Mouse (Mus musculus): ENCODE measurements around the gene Prc1.
"Not testable (repeated sequence)": the region's sequence is repeated elsewhere in the genome, so short reads cannot be mapped to it uniquely, and the experiment has no call there.

Prc1 gene

DNA sequence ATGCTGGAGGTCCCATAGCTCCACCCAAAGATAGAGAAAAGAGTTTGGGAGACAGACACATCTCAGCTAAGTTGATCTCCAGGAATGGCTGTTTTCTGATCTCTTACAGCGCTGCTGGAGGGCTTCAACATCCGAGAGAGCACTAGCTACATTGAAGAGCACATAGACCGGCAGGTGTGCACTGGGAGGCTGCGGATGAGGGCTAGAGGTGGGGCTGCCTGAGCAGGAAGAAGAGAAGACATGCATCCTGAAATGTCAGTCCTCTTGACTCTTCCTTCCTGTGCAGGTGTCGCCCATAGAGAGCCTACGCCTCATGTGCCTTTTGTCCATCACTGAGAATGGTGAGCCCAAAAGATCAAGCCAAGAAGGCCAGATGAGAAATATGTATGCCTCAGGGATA, 8.5 kb upstream of the Prc1 start:
- DNase-seq (ENCODE audit: low spot score): no peak

DNA sequence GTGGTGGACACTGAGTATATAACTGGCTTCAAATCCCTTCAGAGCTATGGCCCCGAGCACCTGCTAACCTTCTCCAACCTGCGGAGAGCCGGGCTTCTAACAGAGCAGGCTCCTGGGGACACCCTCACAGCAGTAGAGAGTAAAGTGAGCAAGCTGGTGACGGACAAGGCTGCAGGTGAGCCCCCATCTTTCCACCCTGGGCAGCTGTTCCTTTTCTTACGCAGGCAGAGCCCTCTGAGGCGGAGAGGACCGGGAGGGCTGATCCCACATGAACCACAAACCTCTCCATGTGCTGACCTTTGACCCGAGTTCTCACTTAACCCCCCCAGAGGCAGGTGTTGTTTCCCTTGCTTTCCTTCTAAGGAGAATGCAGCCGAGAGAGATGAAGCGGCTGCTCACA, 6.5 kb upstream of the Prc1 start:
- no peak for DNase-seq (ENCODE audit: low spot score)

DNA sequence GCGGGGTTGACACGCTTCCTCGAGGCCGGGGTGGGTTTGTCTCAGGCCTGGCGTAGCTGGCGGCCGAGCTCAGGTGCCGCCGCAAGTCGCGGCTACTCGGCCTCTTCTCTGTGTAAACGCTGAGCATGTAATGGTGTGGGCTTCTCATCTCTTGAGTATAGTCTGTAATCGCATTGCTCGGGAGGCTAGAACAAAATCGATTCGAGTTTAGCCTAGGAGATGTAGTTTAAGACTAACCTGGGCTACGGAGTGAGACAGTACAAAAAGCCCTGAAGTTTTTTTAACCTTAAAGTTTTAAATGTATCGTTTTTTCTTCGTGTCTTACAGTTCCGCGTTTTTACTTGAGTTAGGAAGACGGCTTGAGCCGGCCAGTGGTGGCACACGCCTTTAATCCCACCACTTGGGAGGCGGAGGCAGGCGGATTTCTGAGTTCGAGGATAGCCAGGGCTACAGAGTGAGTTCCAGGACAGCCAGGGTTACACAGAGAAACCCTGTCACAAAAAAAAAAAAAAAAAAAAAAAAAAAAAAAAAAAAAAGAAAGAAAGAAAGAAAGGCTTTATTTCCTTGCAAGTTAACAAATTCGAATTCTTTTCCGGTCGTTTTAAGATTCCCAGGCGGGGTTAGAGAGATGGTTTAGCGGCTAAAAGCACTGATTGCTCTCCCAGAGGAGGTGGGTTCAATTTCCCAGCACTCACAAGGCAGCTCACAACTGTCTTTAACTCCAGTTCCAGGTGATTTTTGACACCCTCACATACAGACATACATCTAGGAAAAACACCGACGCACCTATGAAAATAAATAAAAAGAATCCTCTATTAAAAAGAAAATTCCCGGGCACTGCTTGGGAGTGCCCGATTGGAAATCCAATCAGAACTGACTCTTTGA, 756 bp downstream of the Prc1 start:
- no peak for DNase-seq (ENCODE audit: low spot score)

DNA sequence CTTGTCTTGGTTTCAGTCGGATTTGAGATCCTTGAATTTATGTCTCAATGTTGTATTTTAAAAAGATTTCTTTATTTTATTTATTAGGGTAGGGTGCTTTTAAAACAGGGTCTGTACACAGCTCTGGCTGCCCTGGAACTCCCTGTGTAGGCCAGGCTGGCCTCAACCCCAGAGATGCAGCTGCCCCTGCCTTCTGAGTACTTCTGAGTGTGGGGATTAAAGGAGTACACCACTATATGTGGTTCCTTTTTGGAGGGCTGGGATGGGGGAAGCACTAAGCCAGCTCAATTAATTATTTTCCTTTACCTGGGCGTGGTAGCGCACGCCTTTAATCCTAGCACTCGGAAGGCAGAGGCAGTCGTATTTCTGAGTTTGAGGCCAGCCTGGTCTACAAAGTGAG, 2.2 kb downstream of the Prc1 start:
- no peak for DNase-seq (ENCODE audit: low spot score)

DNA sequence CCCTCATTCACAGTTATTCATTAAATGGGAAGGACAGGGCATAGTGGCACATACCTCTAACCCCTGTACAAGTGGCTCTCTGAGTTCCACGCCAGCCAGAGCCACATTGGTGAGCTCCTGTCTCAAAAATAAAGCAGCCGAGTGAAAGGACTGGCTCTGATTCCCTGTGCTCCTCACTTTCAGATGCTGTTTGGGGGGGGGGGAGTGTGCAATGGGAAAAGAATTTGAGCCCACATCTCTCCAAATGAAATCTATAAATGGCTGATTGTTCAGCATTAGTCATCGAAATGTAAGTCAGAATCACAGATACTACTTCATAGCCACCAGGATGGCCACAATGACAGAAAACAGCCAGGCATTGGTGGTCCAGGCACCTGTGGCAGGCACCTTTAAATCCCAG, 2.8 kb downstream of the Prc1 start:
- DNase-seq (ENCODE audit: low spot score): no peak

DNA sequence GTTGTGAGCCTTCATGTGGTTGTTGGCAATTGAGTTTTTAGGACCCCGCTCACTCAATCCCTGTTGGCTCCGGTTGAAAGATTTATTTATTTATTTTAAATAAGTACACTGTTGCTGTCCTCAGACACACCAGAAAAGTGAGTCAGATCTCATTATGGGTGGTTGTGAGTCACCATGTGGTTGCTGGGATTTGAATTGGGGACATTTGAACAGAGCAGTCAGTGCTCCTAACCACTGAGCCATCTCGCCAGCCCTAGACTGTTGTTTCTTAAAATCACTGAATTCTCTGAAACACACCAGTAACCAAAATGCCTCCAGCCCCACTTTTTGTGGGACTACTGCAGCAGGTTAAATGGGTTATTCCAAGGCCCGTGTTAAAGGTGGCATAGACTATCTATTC, 4.5 kb downstream of the Prc1 start:
- DNase-seq (ENCODE audit: low spot score): no peak

DNA sequence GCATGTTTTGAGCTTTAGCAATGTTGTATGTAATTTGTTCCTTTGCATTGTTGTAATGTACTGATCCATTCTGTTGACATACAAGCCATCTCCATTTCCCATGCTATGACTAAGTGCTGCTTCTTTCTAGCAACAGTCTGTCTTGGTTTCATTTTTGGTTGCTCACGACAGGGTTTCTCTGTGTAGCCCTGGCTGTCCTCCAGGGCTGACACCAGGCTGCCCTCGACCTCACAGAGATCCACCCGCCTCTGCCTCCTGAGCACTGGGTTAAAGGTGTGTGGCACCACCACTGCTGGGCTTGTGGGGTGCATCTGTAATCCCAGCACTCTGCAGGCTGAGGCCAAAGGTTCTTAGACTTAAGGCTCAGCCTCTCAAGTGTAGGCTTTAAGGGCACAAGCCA, 5.3 kb downstream of the Prc1 start:
- no peak for DNase-seq (ENCODE audit: low spot score)

DNA sequence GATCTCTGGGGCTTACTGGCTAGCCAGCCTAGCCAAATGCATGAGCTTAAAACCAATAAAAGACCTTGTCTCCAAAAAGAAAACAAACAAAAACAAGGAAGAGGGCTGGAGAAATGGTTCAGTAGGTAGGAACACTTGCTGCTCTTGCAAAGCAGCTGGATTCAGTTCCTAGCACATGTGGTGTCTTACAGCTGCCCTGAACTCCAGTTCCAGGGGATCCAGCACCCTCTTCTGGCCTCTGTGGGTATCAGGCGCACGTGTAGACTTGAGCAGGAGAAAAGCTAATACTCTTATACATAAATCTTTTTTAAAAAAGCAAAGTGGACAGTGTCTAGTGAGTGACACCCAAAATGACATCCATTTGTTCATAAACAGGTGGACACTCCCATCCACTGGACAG, 7.3 kb downstream of the Prc1 start:
- no peak for DNase-seq (ENCODE audit: low spot score)

DNA sequence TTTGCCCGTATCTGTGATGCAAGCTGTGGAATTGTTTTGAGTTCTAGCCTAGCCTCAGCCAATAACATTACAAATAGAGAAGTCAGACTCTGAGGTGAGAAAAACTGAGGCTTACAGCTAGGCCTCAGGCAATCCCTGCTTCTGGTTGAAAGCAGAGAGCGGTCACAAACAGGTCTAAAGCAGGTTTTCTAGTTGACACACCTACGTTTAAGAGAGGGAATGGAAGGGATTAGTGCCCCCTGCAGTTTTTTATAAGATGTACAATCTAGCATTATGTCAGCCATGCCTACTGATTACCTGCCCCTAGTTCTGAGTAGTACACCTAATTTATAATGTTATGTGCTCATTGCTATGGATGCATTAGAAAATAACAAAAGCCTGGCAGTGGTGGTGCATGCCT, 13.5 kb downstream of the Prc1 start:
- no peak for DNase-seq (ENCODE audit: low spot score)

DNA sequence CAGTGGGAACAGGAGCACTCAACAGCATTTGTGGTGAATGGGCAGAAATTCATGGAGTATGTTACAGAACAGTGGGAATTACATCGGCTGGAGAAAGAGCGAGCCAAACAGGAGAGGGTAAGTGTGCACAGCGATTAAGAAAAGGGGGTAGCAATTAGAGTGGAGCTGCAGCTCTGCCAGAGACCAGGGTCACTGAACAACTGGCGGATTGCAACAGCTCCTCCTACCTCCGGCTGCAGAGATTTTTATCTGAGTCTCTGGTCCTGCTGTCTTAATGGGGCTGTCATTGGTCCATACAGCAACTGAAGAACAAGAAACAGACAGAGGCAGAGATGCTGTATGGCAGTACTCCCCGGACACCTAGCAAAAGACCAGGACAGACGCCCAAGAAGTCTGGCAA, 16.5 kb downstream of the Prc1 start:
- DNase-seq (ENCODE audit: low spot score): no peak

DNA sequence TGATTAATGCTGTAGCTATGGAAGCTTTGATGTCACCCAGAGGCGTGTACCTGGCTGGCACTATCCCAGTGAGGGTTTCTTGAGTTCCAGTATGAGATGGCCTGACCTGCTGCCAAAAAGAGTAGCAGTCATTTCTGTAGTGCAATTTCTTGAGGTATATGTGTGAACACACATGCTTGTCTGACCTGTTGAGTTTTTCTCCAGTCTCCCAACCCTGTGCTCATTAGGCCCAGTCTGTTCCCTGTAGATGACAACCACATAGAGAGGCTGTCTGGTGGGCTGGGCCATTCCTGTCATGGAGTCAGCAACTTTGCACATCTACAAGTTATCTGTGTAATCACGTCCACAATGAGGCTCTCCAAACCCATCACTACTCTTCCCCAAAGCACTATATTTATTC, 21.5 kb downstream of the Prc1 start:
- DNase-seq (ENCODE audit: low spot score): no peak

DNA sequence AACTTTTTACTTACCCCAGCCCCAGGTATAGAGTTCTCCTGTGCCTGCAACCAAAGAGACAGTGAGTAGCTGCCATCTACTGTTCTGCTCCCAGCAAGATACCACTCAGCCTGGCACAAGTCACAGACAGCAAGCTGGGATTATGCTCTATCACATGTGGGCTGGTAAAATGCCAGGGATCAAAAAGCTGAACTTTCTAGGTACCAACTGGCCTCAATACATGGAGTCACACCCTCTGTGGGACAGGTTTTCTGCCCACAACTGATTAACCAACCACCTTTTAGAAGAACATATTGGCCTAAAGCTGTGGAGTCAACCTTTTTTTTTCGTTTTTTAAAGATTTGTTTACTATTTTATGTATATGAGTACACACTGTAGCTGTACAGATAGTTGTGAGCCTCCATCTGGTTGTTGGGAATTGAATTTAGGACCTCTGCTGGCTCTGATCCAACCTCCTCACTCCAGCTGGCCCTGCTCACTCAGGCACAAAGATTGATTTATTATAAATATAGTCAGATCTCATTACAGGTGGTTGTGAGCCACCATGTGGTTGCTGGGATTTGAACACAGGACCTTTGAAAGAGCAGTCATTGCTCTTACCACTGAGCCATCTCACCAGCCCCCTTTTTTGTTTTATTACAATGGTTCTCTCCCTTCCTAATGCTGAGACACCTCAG, 23.3 kb downstream of the Prc1 start:
- DNase-seq (ENCODE audit: low spot score): no peak

DNA sequence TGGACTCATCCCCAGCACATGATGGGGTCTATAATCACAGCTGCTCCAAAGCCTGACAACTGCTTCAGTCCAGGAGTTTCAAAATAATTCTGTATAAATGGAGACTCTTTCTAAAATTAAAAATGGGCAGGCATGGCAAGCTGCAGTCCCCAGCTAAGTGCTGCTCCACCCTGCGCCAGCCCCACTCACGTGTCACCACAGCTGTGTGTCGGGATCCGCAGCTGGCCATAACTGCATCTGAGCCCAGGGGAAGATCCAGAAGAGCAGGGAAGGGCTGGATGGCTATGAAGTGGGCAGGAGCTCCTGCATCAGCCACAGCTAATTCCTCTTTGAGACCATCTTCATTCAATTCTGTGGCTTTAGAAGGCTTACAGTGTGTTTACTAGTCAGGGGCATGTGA, 24.4 kb downstream of the Prc1 start:
- DNase-seq (ENCODE audit: low spot score): no peak

DNA sequence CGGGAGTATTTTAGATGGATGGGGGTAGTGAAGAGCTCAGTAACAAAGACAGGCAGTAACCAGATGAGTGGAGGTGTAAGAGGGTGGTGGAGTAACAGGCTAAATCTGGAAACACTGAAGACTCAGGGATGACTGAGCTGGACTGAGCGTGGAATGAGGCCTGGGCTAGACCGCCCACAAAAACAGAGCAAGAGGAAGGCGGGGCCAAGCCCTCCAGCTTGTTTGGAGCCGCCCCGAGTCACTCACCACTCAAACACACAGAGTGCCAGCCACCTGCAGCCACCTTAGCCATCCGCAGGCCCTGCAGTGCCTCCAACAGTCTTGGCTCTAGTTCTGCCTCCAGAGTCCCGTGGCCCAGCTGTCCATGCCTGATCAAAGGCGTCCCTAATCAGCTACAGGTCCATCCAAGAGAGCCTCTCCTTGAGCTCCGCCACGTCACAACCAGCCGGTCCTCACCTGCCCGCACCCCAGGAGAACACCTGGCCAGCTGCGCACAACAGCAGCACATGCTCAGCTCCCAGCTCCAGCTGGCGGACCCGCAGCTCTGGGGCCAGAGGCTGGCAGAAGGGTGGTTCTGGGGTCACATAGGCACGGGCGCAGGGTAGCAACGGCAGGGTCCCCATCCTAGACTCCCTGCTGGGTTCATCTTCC, 25.7 kb downstream of the Prc1 start:
- no peak for DNase-seq (ENCODE audit: low spot score)

DNA sequence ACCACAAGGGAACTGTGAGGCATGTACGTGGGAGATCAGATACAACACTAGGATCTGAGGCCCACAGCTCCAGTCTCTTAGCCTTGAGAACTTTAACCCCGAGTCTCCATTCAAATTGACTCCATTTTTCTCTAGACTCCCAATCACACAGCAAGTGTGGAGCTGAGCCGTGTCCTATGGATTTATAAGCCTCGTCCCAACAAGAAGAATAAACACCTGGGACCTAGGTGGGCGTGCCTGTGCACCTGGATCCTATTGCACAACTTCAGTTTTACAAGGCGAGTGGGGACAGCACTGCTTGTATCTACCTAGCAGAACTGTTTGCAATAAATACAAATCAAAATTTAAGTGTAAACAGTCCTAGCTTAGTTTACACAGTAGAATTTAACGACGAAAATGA, 29.1 kb downstream of the Prc1 start:
- no peak for DNase-seq (ENCODE audit: low spot score)

DNA sequence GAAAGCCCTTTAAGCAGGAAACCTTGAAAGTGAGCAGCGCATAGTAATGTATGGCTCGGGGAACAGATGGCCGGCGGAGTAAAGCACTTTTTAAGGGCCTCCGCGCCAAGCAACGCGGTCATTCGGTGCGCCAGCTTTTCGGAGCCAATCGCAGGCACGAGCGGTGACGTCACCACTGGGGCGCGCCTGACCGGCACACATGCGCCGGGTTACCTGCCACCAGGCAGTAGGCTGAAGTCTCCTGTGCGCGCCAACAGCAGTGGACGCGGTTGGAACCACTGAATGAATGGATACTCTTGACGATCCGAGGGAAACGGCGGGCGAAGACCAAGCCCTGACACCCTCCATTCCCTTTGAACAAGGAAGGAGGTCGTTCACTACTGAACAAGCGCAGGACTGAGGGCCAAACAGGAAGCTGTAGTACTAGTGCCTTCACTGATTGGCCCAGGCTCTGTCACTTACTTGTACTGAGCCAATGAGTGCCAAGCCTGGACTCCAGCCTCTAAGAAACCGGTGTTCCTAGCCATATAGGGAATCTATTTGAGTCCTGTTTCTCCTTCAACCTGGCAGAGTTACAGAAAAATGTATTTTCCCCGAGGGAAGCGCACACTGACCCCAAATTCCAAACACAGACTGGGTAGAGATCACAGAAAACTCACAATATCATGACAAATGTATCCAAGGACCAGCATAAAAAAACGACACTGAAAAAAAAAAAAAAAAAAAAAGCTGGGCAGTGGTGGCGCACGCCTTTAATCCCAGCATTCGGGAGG, 30.0 kb downstream of the Prc1 start, which contains the start of gene Rccd1:
Rccd1 (minus strand) TSS at position 412 of the 773 bp plus-strand sequence.
- DNase-seq (ENCODE audit: low spot score): peak; percentile 94

DNA sequence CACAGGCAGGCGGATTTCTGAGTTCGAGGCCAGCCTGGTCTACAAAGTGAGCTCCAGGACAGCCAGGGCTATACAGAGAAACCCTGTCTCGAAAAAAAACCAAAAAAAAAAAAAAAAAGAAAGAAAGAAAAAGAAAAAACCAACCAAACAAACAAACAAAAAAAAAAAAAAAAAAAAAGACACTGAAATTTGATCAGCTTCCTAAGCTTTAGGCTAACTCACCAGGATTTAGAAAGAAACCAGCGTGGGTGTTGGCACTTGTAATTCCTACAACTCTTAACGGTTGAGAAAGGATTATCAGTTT, 30.5 kb downstream of the Prc1 start:
- DNase-seq (ENCODE audit: low spot score): not testable (repeated sequence)

DNA sequence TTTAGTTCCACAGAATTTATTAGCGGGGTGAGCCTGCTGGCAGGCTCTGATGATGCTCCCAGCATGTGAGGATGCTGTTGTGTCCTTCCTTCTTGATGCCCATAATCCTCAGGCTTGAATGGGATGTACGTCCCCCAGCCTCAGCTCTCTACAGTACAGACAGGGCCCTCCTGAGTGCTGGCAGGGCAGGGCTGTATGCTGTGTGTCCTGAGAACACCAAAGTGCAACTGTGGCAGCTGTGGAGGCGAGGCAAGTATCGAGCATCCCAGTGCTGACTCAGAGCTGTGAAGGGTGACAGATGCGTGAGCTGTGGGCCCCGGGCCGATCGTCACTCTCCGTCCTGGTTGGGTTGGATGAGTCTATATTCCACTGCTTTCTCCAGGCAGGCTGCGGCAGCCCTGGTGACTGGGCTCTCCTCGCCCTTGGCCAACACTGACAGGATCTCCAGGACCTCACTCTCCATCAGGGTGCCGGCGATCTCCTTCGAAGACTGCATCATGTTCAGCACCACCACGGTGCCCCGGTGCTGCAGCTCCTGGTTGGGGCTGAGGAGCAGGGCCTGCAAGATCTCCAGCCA, 31.1 kb downstream of the Prc1 start:
- DNase-seq (ENCODE audit: low spot score): no peak

DNA sequence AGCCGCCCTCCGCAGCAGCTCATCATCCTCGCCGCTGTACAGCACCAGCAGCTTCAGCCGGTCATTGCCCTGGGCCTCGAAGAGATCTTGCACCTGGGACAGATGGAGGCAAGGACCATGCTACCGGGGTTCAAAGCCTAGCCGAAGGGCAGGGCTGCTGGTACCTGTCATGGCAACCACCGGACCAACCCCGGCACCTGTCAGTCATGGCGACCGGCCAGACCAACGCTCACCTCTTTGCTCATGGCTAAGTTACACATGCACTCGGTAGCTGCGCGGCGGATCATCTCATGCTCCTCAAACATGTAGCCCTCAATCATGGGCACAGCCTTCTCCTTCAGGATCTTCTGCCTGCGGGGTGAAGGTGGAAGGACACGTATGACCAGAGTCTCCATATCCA, 31.8 kb downstream of the Prc1 start:
- DNase-seq (ENCODE audit: low spot score): no peak

DNA sequence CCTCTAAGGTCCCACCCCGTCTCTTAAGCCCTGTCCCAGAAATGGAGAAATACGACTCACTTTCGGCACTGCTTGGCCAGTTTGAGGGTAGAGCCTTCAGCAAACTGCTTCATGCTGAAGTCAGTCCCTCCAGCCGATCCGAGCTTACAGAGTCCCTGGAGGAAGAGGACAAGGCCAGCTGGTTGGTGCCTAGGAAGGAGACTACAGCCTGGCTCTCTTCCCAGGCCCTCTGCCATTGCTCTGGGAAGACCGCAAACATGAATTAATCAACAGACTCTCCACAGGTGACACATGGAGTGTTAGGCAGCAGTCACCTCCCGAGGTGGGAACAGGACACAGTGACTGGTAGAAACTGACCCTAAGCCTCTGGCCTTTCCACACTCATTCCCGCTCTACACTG, 36.0 kb downstream of the Prc1 start:
- no peak for DNase-seq (ENCODE audit: low spot score)

DNA sequence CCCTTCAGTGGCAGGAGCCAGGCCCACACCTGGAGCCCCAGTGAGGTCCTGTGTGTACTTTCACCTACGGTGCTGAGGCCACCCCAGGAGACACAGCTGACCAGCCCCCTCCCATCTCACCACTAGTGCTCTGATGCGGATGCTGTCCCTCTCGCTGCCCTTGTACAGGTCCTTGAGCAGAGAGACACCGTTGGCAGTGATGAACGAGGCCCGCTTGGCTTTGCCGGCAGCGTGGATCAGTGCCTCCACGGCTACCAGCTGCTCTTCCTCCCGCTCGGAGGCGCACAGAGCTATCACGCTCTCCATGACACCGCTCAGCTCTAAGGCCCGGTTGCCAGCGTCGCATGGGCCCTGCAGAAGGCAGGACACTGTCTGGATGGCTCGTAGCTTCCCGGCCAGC, 37.2 kb downstream of the Prc1 start:
- no peak for DNase-seq (ENCODE audit: low spot score)

DNA sequence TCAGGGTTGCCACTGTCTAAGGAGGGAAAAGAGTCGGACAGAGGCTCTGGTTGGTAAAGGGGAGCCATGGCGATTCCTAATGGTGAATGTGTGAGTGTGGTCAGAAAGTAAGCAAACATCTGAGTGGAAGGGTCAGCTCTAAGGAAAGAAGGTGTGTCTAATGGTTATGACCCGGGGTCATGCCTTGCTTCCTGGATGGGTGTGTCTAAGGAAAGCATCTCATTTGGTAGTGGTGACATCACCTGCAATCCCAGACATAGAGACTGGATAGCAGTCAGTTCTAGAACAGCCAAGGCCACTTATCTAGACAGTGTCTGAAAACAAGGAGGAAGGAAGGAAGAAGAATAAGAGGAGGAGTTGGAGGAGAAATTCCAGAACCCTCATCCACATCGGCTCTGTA, 40.6 kb downstream of the Prc1 start:
- DNase-seq (ENCODE audit: low spot score): no peak
